8 mouse cellular contexts compared by ENCODE assay signal in the genomic region with DNA sequence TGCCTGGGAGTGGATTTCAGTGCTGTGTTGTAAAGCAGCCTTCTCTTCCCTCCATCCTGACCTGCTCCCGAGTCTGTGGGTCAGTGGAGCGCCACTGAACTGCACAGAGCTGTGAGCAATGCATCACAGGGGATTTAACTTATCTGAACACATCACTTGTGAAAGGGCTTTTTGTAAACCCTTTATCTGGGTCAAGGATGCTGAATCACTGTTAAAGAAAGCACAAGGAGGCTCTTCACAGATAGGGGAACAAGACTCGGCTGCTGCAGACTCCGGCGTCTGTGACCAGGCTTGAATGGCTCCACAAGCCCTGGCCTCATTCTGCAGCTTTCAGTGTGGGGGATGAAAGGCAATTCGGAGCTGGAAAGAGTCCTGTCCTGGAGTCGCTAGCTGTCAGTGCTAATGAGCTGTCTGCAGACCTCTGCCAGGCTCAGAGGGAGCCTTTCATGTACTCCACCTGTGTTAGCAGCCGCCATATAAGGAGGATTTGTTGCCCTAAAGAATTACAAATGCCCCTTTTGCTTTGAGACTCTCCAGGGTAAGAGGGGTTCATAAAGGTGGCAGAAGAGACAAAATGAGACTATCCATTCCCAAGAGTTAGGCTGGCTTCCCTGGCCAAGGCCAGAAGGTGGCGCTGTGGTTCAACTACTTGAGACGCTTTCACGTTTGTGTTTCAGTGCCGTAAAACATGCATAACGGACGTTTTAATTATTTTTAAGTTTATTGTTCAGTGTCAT. TPM values are rescaled to one million over a fixed set of nuclear protein-coding genes. Genes with fewer than 3 reads are reported as not detected.
DNase-seq lines count a peak whose midpoint lies in the region; ATAC-seq and TF ChIP-seq lines count a peak whose summit lies in the region.

No protein-coding gene starts in this region.

- H3K27me3 ChIP-seq in G1E (ENCODE audit: insufficient read depth, low read length), result peaks cover 36% of the 10 kb centered on the region
- 0 out of 2 replicates have a peak, but pooled peaks cover 4% of the 10 kb centered on the region for H3K27me3 ChIP-seq in hindbrain, embryonic 13.5 days

- H3K9me3 ChIP-seq in G1E (replicated peaks), result peaks cover 7% of the 10 kb centered on the region
- H3K9me3 ChIP-seq in hindbrain, embryonic 13.5 days, result no peaks in the 10 kb centered on the region

- peaks cover 67% of the 10 kb centered on the region for H3K4me1 ChIP-seq in G1E (ENCODE audit: insufficient read depth, low read depth, low read length)
- H3K4me1 ChIP-seq in hindbrain, embryonic 13.5 days (replicated peaks), result peaks cover 14% of the 10 kb centered on the region; the same call in 1 of the 2 replicates

- peak; percentile 73 for ATAC-seq in G1E (ENCODE audit: extremely low read depth, insufficient number of reproducible peaks, low FRiP score, poor library complexity, severe bottlenecking)
- ATAC-seq in frontal cortex, adult (ENCODE audit: low TSS enrichment), result peak; percentile 64
- ATAC-seq in hindbrain, embryonic 13.5 days (ENCODE audit: low FRiP score), result peak; percentile 50; the same call in 1 of the 2 replicates

- TF ChIP-seq CTCF in G1E (IDR thresholded peaks at IDR 0.05; ENCODE audit: low read depth, low read length), result peak; percentile 67

- H3K27ac ChIP-seq in hindbrain, embryonic 13.5 days, result peak overlapping the region; percentile 9; the same call in 1 of the 2 replicates

- 19% methylated on average over 14 of the region's 14 CpGs for WGBS in hindbrain, embryonic 13.5 days

- H3K9ac ChIP-seq in hindbrain, embryonic 13.5 days, result peak overlapping the region; percentile 31; the same call in 1 of the 2 replicates

- no peaks in the 10 kb centered on the region for H3K36me3 ChIP-seq in G1E (replicated peaks)
- H3K36me3 ChIP-seq in hindbrain, embryonic 13.5 days, result no peaks in the 10 kb centered on the region

- peak overlapping the region; percentile 36; the same call in 1 of the 2 replicates for H3K4me3 ChIP-seq in G1E (ENCODE audit: low read depth, low read length)
- peak overlapping the region; percentile 23 for H3K4me3 ChIP-seq in hindbrain, embryonic 13.5 days

- no peak for DNase-seq in G1E (ENCODE audit: low spot score)
- peak; percentile 81 to 91 for DNase-seq in cerebellum, adult 18-20 months
- DNase-seq in layer of hippocampus, postnatal 25 days (ENCODE audit: extremely low spot score in 1 of 2, low spot score in 1 of 2), result peak; percentile 72 to 96
- peak; percentile 81 for DNase-seq in lung, postnatal 25 days (ENCODE audit: low spot score)
- peak; percentile 92 for DNase-seq in retina, postnatal 1 day
- peak; percentile 93 for DNase-seq in thymus, postnatal 4 days

- peak overlapping the region; percentile 49 for H3K4me2 ChIP-seq in hindbrain, embryonic 13.5 days

RNA-seq across cellular contexts. Expression of a gene that starts 11.3 kb away (rescaled TPM):
- 82.5 and 87.3 TPM in 2 replicates for total RNA-seq in G1E (2014; fragmentation: Nextera tagmentation)
- total RNA-seq in G1E (2017), result 9.4 and 18.2 TPM in 2 replicates
- polyA plus RNA-seq in G1E (2012), result 10.9 and 11.6 TPM in 2 replicates
- polyA plus RNA-seq in hindbrain, embryonic 13.5 days (2015; fragmentation: Nextera tagmentation; extraction: Ambion mirVana), result 85.2 and 85.7 TPM in 2 replicates
- total RNA-seq in layer of hippocampus, postnatal 25 days (2021), result 10 to 100 TPM; 32.9 to 38.8 TPM
